In the genomic region with DNA sequence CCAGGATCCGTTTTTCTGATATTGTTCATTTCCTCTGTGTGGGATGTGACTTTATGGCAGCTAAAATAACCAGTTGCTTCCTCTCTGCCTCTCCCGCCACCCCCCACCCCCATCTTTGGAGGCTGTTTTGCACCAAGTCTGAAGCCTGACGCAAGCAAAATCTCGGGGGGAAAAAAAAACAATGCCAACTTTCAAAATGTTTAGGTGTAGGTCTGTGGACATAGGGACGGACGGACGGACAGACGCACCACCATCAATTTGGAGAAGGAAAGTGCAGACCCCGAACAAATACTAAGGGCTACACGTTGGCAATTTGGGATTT, we compare ENCODE assay signal across 7 mouse cellular contexts. TPM values are rescaled to one million over a fixed set of nuclear protein-coding genes. Genes with fewer than 3 reads are reported as not detected.
A peak's percentile ranks its signal among the peaks of the same experiment; 100 is the strongest.
DNase-seq lines count a peak whose midpoint lies in the region; ATAC-seq and TF ChIP-seq lines count a peak whose summit lies in the region.

No protein-coding gene starts in this region.

- WGBS in kidney, embryonic 14.5 days: 5% methylated on average over 10 of the region's 10 CpGs
- 10% methylated on average over 10 of the region's 10 CpGs for whole genome bisulfite sequencing in heart, embryonic 16.5 days

- no peak for ATAC-seq in kidney, embryonic 14.5 days (ENCODE audit: low FRiP score, low TSS enrichment)
- no peak for ATAC-seq in heart, embryonic 16.5 days (replicated peaks; ENCODE audit: extremely low read depth, insufficient read depth, low FRiP score)
- peak; percentile 13 for ATAC-seq in megakaryocyte, adult 5-6 weeks (ENCODE audit: poor library complexity, severe bottlenecking)

- peaks cover 92% of the 10 kb centered on the region for H3K27me3 ChIP-seq in kidney, embryonic 14.5 days (ENCODE audit: control insufficient read depth, insufficient read depth, low read length)
- H3K27me3 ChIP-seq in heart, embryonic 16.5 days (ENCODE audit: control insufficient read depth, insufficient read depth, low read length): peaks cover 63% of the 10 kb centered on the region

- H3K9ac ChIP-seq in kidney, embryonic 14.5 days (ENCODE audit: low read depth, low read length): no peak overlapping the region
- no peak overlapping the region for H3K9ac ChIP-seq in ES-E14 (ENCODE audit: insufficient read depth, low read depth, low read length, poor library complexity, severe bottlenecking)
- H3K9ac ChIP-seq in heart, embryonic 16.5 days (ENCODE audit: low read length): no peak overlapping the region

- peak overlapping the region; percentile 17; the same call in 1 of the 2 replicates for H3K27ac ChIP-seq in kidney, embryonic 14.5 days (ENCODE audit: low read depth, low read length)
- no peak overlapping the region for H3K27ac ChIP-seq in ES-E14 (ENCODE audit: insufficient read depth, low read depth, low read length, poor library complexity, severe bottlenecking)
- peak overlapping the region; percentile 57 for H3K27ac ChIP-seq in heart, embryonic 16.5 days (ENCODE audit: low read length)

- no peaks in the 10 kb centered on the region; the same call in 1 of the 2 replicates for H3K9me3 ChIP-seq in kidney, embryonic 14.5 days (ENCODE audit: control insufficient read depth, low read length)
- H3K9me3 ChIP-seq in ES-E14 (ENCODE audit: control insufficient read depth, insufficient read depth, low read depth, low read length): no peaks in the 10 kb centered on the region
- H3K9me3 ChIP-seq in heart, embryonic 16.5 days (replicated peaks; ENCODE audit: control insufficient read depth, low read length): 0 out of 2 replicates have a peak, but pooled peaks cover 2% of the 10 kb centered on the region

- H3K4me1 ChIP-seq in kidney, embryonic 14.5 days (ENCODE audit: control insufficient read depth, insufficient read depth, low read length): 0 out of 2 replicates have a peak, but pooled peaks cover 4% of the 10 kb centered on the region
- peaks cover 6 to 11% of the 10 kb centered on the region in 2 experiments; a peak in 2 of 4 replicates for H3K4me1 ChIP-seq in ES-E14 (ENCODE audit: control insufficient read depth in 2 of 2, insufficient read depth in 2 of 2, low read length in 2 of 2, poor library complexity in 1 of 2)
- 0 out of 2 replicates have a peak, but pooled peaks cover 3% of the 10 kb centered on the region for H3K4me1 ChIP-seq in heart, embryonic 16.5 days (ENCODE audit: control insufficient read depth, insufficient read depth, low read length)

- H3K4me3 ChIP-seq in kidney, embryonic 14.5 days (ENCODE audit: low read length): peak overlapping the region; percentile 57; the same call in 1 of the 2 replicates
- peak overlapping the region; percentile 83 to 93 for H3K4me3 ChIP-seq in ES-E14 (ENCODE audit: insufficient read depth in 1 of 2, low read depth in 1 of 2, low read length in 2 of 2, poor library complexity in 1 of 2, severe bottlenecking in 1 of 2)
- H3K4me3 ChIP-seq in heart, embryonic 16.5 days (ENCODE audit: low read length): peak overlapping the region; percentile 57

- H3K4me2 ChIP-seq in kidney, embryonic 14.5 days (replicated peaks; ENCODE audit: low read depth, low read length): peak overlapping the region; percentile 64; the same call in 1 of the 2 replicates
- peak overlapping the region; percentile 74 for H3K4me2 ChIP-seq in heart, embryonic 16.5 days (ENCODE audit: low read depth, low read length)

- DNase-seq in kidney, adult 8-10 months: no peak
- DNase-seq in ES-E14 (ENCODE audit: low read depth, low spot score): no peak
- no peak for DNase-seq in urinary bladder, adult 2 months (ENCODE audit: low spot score)
- no peak for DNase-seq in yolk sac, embryonic 10.5 days (ENCODE audit: low spot score)

- in situ Hi-C loops in ES-E14 (cut with MboI; ENCODE audit: low sequenced_read_pairs in 2 of 2, unreplicated experiment in 2 of 2): no loop called here

- H3K36me3 ChIP-seq in kidney, embryonic 14.5 days (ENCODE audit: control insufficient read depth, insufficient read depth, low read length): no peaks in the 10 kb centered on the region
- H3K36me3 ChIP-seq in ES-E14 (ENCODE audit: control insufficient read depth, insufficient read depth, low read length, poor library complexity, severe bottlenecking): no peaks in the 10 kb centered on the region
- H3K36me3 ChIP-seq in heart, embryonic 16.5 days (ENCODE audit: control insufficient read depth, insufficient read depth): no peaks in the 10 kb centered on the region

TF ChIP-seq in ES-E14, 5 proteins besides CTCF, POLR2A, EP300 and RAD21:
- TF ChIP-seq ZC3H11A (IDR thresholded peaks at IDR 0.05; ENCODE audit: borderline replicate concordance, low read depth, low read length) (no peak), ZNF384 (IDR thresholded peaks at IDR 0.05; ENCODE audit: low read depth, low read length) (no peak), MAFK (IDR thresholded peaks at IDR 0.05; ENCODE audit: insufficient read depth, low read depth, low read length) (no peak), HCFC1 (IDR thresholded peaks at IDR 0.05; ENCODE audit: borderline replicate concordance, insufficient read depth, low read length) (no peak), CHD2 (IDR thresholded peaks at IDR 0.05; ENCODE audit: low read depth, low read length) (no peak)

RNA-seq across cellular contexts. Expression of gene Hhex, which starts 1.2 kb away (rescaled TPM):
- polyA plus RNA-seq in kidney, embryonic 14.5 days (2014; fragmentation: Nextera tagmentation; extraction: Ambion mirVana): 11.5 and 11.6 TPM in 2 replicates
- 1.9 and 2.1 TPM in 2 replicates for total RNA-seq in ES-E14 (2012; rRNA removed)
- 13.0 and 13.1 TPM in 2 replicates for polyA plus RNA-seq in heart, embryonic 16.5 days (2015; fragmentation: Nextera tagmentation; extraction: Ambion mirVana)
- 113 and 118 TPM in 2 replicates for total RNA-seq in megakaryocyte, adult 5-6 weeks (2015)
- 26.5 and 34.9 TPM in 2 replicates for total RNA-seq in megakaryocyte, adult 5-6 weeks (2017)
- polyA plus RNA-seq in urinary bladder, adult 2 months (2012; rRNA removed): 4.7 and 5.3 TPM in 2 replicates

RNA-seq across cellular contexts. Expression of gene Kif11, which starts 59.6 kb away (rescaled TPM):
- 49.4 and 79.4 TPM in 2 replicates for polyA plus RNA-seq in kidney, embryonic 14.5 days (2014; fragmentation: Nextera tagmentation; extraction: Ambion mirVana)
- total RNA-seq in ES-E14 (2012; rRNA removed): 49.9 and 59.4 TPM in 2 replicates
- 43.7 and 51.5 TPM in 2 replicates for polyA plus RNA-seq in heart, embryonic 16.5 days (2015; fragmentation: Nextera tagmentation; extraction: Ambion mirVana)
- total RNA-seq in megakaryocyte, adult 5-6 weeks (2015): 128 and 136 TPM in 2 replicates
- 223 and 233 TPM in 2 replicates for total RNA-seq in megakaryocyte, adult 5-6 weeks (2017)
- 1.6 and 1.7 TPM in 2 replicates for polyA plus RNA-seq in urinary bladder, adult 2 months (2012; rRNA removed)

Comparison
In these comparisons a context has a peak if more than half of its experiments do, and no peak if none do; other contexts are left out.
1. RNA of gene Kif11, which starts 59.6 kb away (polyA plus RNA-seq): 49.4 to 79.4 TPM in kidney, embryonic 14.5 days and 43.7 to 51.5 TPM in heart, embryonic 16.5 days; 1.6 to 1.7 TPM in urinary bladder, adult 2 months; every median in the first group is over 10 times any median in the second.
2. Peak in every context shown above with its lines, with median percentiles within 50 percentile points of each other: H3K4me3 ChIP-seq.